Mouse (Mus musculus) mouse embryonic stem cell (cell line): Measurements from ENCODE around the gene Col9a2.

Experiments
- in situ Hi-C, 2 experiments: fragments of 300-500 bp; cut with MboI; formaldehyde crosslinking; loops; 1 replicate in 1 of 2; 3 replicates in 1 of 2; pipeline ENCODE4 v1.14.3; 2019 to 2020; ENCODE audit warnings: low sequenced_read_pairs in 2 of 2, low pct_unique_long_range_greater_than_20kb in 1 of 2, mixed read lengths in 1 of 2; ENCODE audit not compliant: unreplicated experiment in 1 of 2

Gene Col9a2

DNA sequence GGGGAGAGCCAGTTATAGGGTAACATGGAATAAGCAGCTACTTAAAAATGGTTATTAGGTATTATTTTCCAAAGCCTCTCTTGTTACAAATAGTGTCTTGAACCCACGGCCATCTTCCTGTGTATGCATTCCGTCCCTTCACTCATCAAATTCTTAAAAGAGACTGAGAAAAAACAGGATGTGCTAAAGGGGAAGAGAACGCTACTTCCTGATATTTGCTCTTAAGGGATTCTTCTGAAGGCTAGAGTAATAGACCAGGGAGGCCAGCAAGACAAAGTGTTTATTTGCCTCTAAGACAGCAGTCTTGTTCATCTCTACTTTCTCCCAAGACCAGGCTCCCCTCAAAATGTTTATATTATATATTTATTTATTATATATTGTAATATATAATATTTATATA, 20.9 kb upstream of the Col9a2 start:
- in situ Hi-C loops = no loop called here

DNA sequence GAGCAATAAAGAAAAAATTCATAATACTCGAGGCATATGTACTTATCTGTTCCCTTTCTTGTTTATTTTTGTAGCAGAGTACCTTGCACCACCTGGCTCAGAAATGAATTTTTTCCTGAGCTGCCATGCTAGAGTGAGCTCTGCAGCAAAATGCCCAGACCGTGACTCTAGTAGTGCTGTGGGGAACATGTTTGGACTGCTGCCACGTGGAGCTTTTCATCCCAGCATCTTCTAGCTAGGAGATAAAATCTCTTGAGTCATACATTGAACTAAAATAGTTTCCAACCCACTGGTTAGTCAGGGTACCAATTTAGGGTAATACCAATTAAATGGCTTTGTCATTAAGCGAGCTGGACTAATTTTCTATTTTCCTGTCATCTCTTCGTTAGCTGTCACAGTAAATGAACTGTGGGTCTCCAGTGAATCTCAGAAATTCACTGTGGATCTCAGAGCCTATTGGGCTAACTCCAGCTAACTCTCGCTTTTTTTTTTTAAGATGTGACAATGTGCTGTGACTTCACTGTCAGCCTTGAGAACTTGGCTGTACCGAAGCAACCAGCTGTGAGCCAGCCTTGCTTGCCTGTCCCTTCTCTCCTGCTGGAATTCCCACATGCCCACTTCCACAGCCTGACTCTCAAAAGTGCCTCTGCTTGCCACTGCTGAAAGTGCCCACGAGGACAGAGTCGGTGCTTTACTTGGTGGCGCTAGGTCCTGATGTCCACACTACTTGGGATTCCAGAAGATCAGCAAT, 19.0 kb upstream of the Col9a2 start:
- in situ Hi-C loops = no loop called here

DNA sequence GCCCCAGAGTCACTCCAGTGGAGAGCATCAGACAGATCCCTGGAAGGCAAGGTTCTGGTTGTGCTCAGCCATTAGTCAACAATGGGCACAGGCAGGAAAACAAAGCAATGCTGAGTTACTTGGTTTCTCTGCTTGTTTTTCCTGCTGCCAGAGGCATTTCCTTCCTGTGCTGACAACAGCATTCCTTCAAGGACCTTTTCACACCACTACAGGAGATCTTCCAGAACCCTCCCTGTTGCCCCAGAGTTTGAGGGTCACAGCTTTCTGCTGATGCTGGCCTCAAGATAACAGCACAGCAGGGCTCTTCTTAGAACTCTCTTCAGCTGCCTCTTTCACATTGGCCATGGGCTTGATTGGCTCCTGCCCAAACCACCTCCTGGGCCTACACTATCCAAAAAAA, 17.3 kb upstream of the Col9a2 start:
- in situ Hi-C loops = no loop called here

DNA sequence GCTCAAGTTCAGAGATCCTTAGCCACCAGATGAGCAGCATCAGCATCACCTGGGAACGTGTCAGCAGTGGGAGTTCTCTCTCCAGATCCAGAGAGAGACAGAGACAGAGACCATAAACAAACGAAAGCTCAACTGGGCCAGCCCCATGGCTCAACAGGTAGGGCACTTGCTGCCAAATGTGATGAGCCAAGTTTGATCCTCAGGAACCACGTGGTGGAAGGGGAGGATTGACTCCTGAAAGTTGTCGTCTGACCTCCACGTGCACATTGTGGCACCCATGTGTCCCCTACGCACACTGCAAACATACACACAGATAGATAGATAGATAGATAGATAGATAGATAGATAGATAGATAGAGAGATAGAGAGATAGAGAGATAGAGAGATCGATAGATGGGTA, 15.7 kb upstream of the Col9a2 start:
- in situ Hi-C loops = no loop called here

DNA sequence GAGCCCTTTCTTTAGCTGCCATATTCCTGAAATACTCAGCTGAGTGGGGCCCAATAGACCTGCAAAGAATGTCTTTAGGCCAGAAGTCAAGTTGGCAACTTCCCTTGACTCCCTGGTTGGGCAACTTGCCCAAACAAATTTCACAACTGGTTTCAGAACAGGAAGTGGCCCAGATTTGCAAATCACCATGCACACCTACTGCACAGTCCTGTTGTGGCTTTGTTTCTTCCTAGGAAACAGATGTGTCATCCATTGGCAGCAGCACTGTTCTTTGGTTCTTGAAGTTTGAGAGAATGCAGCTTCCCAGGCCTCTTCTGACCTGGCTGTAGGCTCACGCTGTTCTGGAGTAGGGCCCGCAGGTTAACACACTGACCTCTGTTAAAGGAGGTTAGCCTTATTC, 15.2 kb upstream of the Col9a2 start:
- in situ Hi-C loops = no loop called here

DNA sequence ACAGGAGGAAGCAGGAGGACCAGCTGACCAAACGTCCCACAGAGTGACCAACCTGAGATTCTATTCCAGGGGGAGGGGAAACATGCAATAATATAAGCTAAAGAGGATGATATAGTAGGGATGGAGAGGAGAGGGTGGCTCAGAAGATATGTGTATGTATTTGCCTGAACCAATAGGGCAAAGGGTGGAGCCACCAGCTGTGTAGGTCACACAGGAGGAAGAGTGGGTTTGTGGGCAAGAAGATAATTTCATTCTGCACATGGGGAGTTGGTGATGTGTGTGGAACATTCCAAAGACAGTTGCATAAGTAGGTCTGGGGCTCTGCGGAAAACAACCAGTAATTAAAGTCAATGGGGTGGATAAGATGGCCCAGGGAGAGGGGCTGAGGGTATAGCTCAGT, 13.5 kb upstream of the Col9a2 start:
- in situ Hi-C loops = no loop called here

DNA sequence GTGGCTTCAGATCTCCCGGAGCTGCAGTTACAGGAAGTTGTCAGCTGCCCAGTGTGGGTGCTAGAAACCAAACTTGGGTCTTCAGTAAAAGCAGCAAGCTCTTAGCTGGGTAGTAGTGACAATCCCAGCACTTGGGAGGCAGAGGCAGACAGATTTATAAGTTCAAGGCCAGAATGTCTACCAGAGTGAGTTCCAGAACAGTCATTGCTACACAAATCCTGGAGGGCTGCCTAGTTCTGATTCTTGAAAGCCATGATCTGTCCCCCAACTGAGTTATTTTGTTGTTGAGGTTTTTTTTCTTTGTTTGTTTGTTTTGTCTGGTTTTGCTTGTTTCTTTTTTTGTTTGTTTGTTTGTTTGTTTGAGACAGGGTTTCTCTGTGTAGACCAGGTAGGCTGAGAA, 11.0 kb upstream of the Col9a2 start:
- in situ Hi-C loops = no loop called here

DNA sequence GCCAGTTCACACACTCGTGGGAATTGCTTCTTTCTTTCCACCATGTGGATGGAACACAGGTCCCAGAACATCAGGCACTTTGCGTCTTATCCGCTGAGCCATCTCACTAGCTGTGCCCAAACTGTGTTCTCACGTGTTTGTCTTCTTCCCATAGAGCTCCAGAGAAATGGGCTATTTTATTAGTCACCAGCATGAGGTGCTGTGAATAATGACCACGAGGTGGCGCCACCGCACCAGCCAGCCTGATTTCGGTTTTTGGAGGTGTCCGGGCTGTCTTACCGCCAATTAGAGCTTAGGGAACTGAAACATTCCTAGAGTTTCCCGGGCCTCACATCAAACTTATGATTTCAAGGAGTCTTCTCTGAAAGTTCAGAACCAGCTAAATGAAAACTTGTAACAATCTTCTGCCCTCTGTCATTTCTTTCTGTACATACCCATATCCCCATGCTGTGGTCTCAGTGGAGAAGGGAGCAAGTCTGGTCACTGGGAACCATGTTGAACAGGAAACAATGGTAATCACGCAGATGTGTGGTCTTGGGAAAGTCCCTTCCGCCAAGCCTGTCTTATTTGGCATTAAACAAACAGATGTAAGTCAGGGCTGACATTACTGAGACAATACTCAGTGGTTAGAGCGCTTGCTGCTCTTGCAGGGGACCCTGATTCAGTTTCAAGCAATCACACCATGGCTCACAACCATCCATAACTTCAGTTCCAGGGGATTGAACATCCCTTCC, 10.4 kb upstream of the Col9a2 start:
- in situ Hi-C loops = no loop called here

DNA sequence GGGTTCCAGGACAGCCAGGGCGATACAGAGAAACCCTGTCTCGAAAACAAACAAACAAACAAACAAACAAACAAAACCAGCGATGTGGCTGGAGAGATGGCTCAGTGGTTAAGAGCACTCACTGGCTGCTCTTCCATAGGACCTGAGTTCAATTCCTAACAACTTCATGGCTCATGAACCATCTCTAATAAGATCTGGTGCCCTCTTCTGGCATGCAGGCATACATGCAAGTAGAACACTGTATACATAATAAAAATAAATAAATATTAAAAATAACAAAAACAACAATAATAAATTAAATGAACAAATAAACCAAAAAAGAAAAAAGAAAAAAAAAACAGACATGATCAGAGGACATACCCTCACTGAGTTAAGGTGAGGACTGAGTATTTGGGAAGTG, 9.6 kb upstream of the Col9a2 start:
- in situ Hi-C loops = no loop called here

DNA sequence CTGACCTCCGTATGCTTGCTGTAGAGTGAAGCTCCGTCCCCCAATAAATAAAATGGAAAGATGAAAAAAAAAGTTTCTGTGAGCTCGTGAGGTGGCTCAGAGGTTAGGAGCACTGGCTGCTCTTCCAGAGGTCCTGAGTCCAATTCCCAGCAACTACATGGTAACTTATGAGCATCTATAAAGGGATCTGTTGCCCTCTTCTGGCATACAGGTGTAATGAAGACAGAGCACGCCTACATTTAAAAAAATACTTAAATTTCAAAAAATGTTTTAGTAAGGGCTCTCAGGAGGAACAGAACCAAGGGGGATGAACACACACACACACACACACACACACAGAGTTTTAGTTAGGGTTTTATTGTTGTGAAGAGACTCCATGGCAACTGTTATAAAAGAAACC, 7.7 kb upstream of the Col9a2 start:
- in situ Hi-C loops = no loop called here

DNA sequence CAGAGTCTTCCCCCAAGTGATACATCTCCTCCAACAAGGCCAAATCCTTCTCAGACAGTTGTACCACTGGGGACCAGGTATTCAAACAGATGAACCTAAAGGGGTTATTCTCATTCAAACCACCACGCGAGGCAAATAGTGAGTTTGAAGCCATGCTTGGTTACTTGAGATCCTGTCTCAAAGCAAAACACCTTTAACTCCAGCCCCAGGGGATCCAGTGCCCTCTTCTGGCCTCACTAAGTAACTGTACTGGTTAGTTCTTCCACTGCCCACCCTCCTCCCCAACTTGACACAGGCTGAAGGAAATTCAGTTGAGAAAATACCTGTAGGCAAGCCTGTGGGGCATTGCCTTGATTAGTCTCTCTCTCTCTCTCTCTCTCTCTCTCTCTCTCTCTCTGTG, 6.2 kb upstream of the Col9a2 start:
- in situ Hi-C loops = no loop called here

DNA sequence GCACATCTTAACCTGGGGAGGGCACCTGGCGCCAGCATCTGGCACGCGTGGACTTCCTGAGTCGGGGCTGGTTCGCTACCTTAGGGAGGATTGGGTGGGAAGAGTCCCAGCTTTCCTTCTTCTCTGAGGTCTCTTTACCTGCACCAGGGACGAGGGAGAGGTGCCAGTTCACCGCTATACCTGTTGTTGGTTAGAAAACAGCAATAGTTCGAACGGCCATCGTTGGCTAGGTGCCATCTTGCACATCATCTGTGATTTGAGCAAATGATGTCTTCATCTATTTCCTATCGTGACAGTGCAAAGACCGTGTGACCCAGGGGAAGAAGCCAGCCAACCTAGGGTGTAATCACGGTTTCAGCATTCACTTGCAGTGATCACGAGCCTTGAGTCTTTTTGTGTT, 1.1 kb downstream of the Col9a2 start:
- in situ Hi-C loops = no loop called here

DNA sequence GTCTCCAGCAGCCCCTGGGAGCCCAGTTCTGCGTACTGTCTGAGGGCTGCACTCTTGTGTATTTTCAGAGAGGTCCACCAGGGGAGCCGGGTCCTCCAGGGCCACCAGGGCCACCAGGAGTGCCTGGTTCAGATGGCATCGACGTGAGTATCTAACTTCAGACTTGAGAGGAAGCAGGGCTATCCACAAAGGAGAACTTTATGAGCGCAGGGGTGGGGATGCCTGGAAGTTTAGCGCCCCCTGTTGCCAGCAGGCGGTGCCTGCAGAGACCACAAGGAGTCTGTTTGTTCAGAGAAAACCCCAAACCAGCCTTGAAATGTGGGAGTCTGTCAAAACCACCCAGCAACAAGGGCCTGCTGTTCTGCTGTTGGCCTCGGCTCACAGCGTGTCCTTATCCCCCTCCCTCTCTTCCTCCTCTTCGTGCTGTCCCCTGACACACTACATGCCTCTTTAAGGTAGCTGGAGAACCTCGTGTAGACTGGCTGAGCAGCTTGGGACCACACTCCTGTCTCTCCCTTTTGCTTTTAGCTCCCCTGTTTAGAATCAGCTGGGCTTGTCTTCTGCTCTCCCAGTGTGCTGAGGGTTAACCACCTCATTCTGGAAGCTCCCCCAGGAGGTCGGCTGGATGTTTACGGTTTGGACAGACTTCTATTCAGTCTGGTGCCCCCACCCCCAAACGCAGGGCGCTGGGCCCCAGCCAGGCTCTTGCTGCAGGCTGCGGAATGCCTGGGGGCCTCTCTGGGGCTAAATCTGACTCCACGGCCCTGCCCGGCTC, 1.9 kb downstream of the Col9a2 start:
- in situ Hi-C loops = no loop called here

DNA sequence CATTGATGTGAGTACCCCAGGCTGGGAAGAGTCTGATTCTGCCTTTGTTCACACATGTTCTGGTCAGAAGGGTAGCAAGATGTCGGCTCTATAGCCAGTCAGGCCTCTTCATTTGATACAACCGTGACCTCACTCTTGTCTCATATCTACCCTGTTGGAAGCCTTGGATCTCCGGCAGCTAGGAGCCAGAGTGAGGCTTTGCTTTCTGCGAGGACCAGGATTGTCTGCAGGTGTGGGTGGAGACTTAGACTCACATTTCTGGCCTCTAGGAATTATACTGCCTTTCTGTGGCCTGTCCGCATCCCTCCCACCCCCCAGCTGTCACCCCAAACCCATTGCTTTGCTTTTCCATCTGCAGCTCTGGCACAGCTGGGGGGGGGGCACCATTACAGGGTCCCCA, 3.3 kb downstream of the Col9a2 start:
- in situ Hi-C loops = no loop called here

DNA sequence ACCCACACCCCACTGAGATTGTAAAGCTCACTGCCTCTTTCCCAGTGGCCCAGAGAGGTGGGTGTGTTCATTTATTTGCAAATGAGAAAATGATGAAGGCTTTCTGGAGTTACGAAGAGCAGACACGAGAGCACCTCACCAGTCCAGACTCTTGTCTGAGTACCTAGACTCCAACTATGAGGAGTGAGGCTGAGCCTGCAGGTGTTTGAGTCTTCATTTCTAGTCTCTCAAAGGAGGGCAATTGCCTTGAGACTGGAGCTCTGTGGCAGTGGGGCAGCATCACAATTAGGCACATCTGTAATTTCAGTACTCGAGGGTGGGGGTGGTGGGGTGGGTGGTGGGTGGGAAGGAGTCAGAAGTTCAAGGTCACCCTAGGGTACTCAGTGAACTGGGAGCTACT, 3.8 kb downstream of the Col9a2 start:
- in situ Hi-C loops = no loop called here

DNA sequence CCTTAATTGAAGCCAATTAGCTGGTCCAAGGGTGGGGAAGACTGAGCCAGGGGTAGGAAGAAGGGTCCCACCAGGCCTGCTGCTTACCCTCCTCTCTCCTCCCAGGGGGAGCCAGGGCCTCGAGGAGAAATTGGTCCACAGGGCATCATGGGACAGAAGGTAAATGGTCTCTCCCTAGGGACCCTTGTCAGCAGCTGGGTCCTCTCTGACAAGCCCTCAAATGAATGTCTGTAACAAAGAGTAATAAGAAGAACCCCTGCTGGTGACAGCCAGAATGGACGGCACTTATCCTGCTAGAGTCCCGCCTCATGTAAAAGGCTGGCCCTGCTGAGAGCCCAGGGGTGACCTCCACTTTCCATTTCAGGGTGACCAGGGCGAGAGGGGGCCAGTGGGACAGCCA, 12.7 kb downstream of the Col9a2 start:
- in situ Hi-C loops = no loop called here

DNA sequence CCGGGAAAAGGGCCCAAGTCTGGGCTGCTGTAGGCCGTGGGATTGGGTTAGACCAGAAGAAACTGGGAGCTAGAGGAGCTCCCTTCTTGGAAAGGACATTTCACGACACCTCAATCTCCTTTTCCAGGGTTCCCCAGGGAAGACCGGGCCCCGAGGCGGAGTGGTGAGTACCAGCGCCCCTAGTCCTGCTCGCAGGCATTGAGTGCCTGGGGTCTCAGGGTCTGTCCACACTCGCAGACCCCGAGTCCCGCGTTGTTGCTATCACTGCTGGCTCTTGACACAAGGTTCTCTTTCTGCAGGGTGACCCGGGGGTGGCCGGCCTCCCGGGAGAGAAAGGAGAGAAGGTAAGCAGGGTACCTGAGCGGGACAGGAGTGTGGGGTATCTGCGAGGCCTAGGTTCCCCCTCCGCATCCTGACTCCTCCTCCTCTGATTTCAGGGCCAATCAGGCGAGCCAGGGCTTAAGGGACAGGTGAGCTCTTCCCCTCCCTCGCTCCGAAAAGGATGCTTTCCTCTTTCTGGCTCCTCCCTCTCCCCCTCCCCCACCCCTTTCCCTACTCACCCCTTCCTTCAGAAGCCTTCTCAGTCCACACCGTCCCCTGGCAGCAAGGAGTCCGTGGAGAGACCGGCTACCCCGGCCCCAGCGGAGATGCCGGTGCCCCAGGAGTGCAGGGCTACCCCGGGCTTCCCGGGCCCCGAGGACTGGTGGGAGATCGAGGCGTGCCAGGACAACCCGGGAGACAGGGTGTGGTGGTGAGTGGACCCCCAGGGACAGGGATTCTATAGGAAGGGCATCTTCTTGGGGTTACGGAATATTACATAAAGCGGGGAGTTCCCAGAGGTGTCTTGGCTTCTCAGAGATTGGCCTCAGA, 13.5 kb downstream of the Col9a2 start:
- in situ Hi-C loops = no loop called here

DNA sequence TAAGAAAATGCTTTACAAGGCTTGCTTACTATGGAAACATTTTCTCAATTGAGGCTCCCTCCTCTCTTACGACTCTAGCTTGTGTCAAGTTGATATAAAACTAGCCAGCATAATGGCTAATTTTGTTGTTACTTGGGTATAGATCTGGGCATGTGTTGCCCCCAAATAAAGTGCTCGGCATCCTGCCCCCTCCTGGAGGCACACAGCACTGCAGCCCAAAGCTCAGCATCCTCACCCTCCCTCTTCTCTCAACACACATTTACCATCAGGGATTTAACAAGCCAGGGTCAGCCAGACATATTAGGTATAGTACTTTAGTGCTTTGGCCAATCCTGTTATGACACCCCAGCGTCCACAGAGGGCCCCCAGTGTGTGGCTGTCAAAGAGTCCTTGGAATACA, 17.2 kb downstream of the Col9a2 start:
- in situ Hi-C loops = no loop called here

DNA sequence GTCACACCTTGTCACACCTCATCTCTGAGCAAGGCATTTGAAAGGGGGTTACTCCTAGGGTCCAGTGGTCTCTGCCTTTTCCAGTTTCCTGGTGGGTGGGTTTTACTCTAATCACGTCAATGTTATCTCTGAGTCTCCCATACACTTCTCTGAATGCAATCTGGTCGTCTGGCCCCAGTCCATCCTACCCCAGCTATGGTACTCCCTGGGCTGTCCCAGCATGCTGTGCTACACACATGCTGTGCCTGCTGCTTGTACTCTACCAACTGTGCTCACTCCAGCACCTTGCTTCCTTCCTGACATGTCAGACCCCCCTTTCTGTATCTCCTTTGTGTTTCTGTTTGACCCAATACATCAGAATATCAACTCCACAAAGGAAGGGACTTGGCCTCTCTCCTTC, 17.8 kb downstream of the Col9a2 start:
- in situ Hi-C loops = no loop called here
